Mouse (Mus musculus): Measurements from ENCODE around the gene Cacna1i. TPM values are rescaled to one million over a fixed set of nuclear protein-coding genes. Genes with fewer than 3 reads are reported as not detected.

Gene Cacna1i
- polyA plus RNA-seq, 1 experiment = 2.8 TPM

- no peak overlapping the region for H3K27ac ChIP-seq (ENCODE audit: control insufficient read depth, insufficient read depth, low read depth, low read length, poor library complexity)
- TF ChIP-seq CTCF (IDR thresholded peaks at IDR 0.05; ENCODE audit: control insufficient read depth, insufficient read depth, low read length) (no peak), POLR2A (IDR thresholded peaks at IDR 0.05; ENCODE audit: borderline replicate concordance, control insufficient read depth, low read depth, low read length) (no peak)
- WGBS = 90% methylated on average over 7 of the region's 7 CpGs
- peaks cover 1% of the 10 kb centered on the region; the same call in 1 of the 2 replicates for H3K4me1 ChIP-seq (ENCODE audit: control insufficient read depth, insufficient read depth, low read length)
- H3K4me3 ChIP-seq (replicated peaks; ENCODE audit: control insufficient read depth, low read depth, low read length) = no peak overlapping the region
These were observed 25.9 kb upstream of the Cacna1i start for GRCm38 (mm10) chr15:80261100-80261499.

GRCm38 (mm10) chr15:80263610-80264575, 23.1 kb upstream of the Cacna1i start, which contains the start of gene Rps19bp1:
Gene Rps19bp1, minus strand, starts transcription at chr15:80264315.
- Histone ChIP-seq H3K4me1 (ENCODE audit: control insufficient read depth, insufficient read depth, low read length) (no peaks in the 10 kb centered on the region; the same call in 1 of the 2 replicates), H3K27ac (ENCODE audit: control insufficient read depth, insufficient read depth, low read depth, low read length, poor library complexity) (peak within 1 kb of the TSS; percentile 35), H3K4me3 (replicated peaks; ENCODE audit: control insufficient read depth, low read depth, low read length) (peak within 1 kb of the TSS; percentile 71)
- under 1% methylated on average over 66 of the region's 66 CpGs for WGBS
- TF ChIP-seq CTCF (IDR thresholded peaks at IDR 0.05; ENCODE audit: control insufficient read depth, insufficient read depth, low read length) (no peak; the same call in 1 of the 2 replicates), POLR2A (IDR thresholded peaks at IDR 0.05; ENCODE audit: borderline replicate concordance, control insufficient read depth, low read depth, low read length) (peak; percentile 84; the same call in 1 of the 2 replicates)

DNA sequence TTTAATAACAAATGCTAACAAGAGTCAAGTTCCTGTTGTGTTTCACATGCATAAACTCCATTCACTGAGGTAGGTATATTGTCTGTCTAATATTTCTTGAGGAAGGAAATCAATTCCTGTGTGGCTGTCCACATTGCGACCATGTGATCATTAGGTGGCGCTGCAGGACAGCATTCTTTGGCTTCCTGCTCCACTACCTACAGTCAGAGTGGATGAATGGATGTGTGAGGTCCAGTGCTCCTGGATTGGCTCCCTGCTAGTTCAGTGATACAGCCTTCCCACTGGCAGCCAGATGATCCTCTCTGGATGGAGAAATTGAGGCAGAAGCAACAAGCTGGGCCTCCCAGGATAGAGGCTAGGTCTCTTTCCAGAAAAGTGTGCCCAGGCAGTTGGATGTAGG, 20.8 kb upstream of the Cacna1i start:
- TF ChIP-seq POLR2A (IDR thresholded peaks at IDR 0.05; ENCODE audit: borderline replicate concordance, control insufficient read depth, low read depth, low read length) (no peak), CTCF (IDR thresholded peaks at IDR 0.05; ENCODE audit: control insufficient read depth, insufficient read depth, low read length) (peak; percentile 87)
- 1% methylated on average over 2 of the region's 2 CpGs for WGBS
- Histone ChIP-seq H3K4me3 (replicated peaks; ENCODE audit: control insufficient read depth, low read depth, low read length) (no peak overlapping the region), H3K4me1 (ENCODE audit: control insufficient read depth, insufficient read depth, low read length) (no peaks in the 10 kb centered on the region; the same call in 1 of the 2 replicates), H3K27ac (ENCODE audit: control insufficient read depth, insufficient read depth, low read depth, low read length, poor library complexity) (no peak overlapping the region)

DNA sequence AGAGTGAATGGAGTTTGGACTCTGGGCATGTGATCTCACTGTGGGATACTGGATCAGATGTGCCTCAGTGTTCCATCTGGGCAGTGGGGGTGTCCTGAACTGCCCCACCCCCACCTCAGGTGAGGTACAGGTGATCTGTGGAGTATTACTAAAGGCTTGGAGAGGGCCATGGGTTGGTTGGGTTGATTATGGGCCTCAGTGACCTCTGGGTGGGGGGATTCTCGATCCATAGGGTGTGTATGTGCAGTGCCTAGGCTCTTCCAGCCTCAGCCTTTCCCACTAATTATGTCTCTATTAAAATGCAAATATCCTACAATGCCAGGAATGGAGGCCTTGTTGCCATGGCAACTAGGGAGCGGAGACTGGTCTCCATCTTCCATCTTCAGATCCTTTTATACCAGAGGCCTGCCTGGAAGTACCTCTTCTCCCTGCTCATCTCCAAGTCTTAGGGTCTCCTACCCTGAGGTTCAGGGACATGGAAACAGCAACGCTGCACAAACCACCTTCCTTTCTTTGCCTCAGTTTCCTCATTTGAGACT, 15.1 kb upstream of the Cacna1i start:
- WGBS = 63% methylated on average over 3 of the region's 3 CpGs
- H3K27ac ChIP-seq (ENCODE audit: control insufficient read depth, insufficient read depth, low read depth, low read length, poor library complexity) = no peak overlapping the region
- TF ChIP-seq CTCF (IDR thresholded peaks at IDR 0.05; ENCODE audit: control insufficient read depth, insufficient read depth, low read length) = no peak
- TF ChIP-seq POLR2A (IDR thresholded peaks at IDR 0.05; ENCODE audit: borderline replicate concordance, control insufficient read depth, low read depth, low read length) = no peak
- no peaks in the 10 kb centered on the region for H3K4me1 ChIP-seq (ENCODE audit: control insufficient read depth, insufficient read depth, low read length)
- no peak overlapping the region for H3K4me3 ChIP-seq (replicated peaks; ENCODE audit: control insufficient read depth, low read depth, low read length)

DNA sequence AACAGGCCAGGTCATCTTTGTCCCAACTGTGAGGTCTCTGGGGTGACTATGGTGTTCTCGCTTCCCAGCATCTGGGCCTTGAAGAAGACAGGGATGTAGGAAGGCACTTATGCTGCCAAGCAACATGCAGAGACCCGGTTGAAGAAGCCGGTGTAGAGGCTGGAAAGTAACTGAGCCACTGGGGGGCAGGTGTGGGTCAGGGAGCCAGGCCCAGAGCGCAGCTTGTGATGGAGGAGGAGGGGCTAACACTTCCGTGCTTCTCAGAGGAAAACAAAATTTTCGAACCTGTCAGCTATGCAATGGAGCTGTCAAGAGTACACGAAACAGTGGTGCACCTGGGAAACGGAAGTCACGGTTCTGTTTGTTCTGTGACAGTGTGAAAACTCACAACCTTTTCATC, 9.9 kb upstream of the Cacna1i start:
- H3K27ac ChIP-seq (ENCODE audit: control insufficient read depth, insufficient read depth, low read depth, low read length, poor library complexity) = no peak overlapping the region
- no peaks in the 10 kb centered on the region for H3K4me1 ChIP-seq (ENCODE audit: control insufficient read depth, insufficient read depth, low read length)
- H3K4me3 ChIP-seq (replicated peaks; ENCODE audit: control insufficient read depth, low read depth, low read length) = no peak overlapping the region
- 42% methylated on average over 9 of the region's 9 CpGs for WGBS
- TF ChIP-seq CTCF (IDR thresholded peaks at IDR 0.05; ENCODE audit: control insufficient read depth, insufficient read depth, low read length) = peak; percentile 19; the same call in 1 of the 2 replicates
- no peak for TF ChIP-seq POLR2A (IDR thresholded peaks at IDR 0.05; ENCODE audit: borderline replicate concordance, control insufficient read depth, low read depth, low read length)

GRCm38 (mm10) chr15:80277625-80278024, 9.4 kb upstream of the Cacna1i start:
- Histone ChIP-seq H3K4me1 (ENCODE audit: control insufficient read depth, insufficient read depth, low read length) (no peaks in the 10 kb centered on the region), H3K27ac (ENCODE audit: control insufficient read depth, insufficient read depth, low read depth, low read length, poor library complexity) (no peak overlapping the region), H3K4me3 (replicated peaks; ENCODE audit: control insufficient read depth, low read depth, low read length) (no peak overlapping the region)
- WGBS = 1% methylated on average over 6 of the region's 6 CpGs
- no peak for TF ChIP-seq POLR2A (IDR thresholded peaks at IDR 0.05; ENCODE audit: borderline replicate concordance, control insufficient read depth, low read depth, low read length)
- no peak for TF ChIP-seq CTCF (IDR thresholded peaks at IDR 0.05; ENCODE audit: control insufficient read depth, insufficient read depth, low read length)

DNA sequence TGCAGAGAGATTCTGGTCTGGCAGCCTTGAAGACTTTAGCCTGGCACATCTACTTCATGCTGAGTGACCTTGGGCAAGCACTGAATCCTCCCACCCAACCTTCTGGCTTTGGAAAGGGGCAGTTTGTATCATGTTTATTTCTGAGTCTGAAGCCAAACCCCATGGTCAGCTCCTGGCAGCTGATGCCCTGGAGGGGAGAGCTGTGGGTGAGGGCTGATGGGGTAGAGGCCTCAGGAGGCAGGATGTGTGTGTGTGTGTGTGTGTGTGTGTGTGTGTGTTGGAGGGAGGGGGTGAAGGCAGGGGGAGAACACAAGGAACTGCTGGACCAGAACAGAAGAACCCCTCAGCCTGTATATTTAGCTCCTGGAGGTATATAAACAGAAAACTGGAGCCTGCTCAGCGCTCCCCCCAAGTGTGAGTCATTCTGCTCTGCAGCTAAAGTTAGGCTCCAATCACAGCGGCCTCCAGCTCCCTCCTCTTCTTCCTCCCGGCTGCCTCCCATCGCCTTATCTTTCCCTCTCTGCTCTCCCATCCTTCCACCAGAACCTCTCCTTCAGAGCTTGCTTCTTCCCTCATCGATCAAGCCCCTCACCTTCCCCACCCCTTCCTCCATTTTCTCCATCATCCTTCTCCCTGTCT, 8.8 kb upstream of the Cacna1i start:
- no peak for TF ChIP-seq CTCF (IDR thresholded peaks at IDR 0.05; ENCODE audit: control insufficient read depth, insufficient read depth, low read length)
- WGBS = 51% methylated on average over 5 of the region's 5 CpGs
- no peak overlapping the region for H3K27ac ChIP-seq (ENCODE audit: control insufficient read depth, insufficient read depth, low read depth, low read length, poor library complexity)
- H3K4me1 ChIP-seq (ENCODE audit: control insufficient read depth, insufficient read depth, low read length) = no peaks in the 10 kb centered on the region
- H3K4me3 ChIP-seq (replicated peaks; ENCODE audit: control insufficient read depth, low read depth, low read length) = no peak overlapping the region

GRCm38 (mm10) chr15:80279053-80279452, 8.0 kb upstream of the Cacna1i start:
- no peak overlapping the region for H3K27ac ChIP-seq (ENCODE audit: control insufficient read depth, insufficient read depth, low read depth, low read length, poor library complexity)
- 74% methylated on average over 2 of the region's 2 CpGs for WGBS
- H3K4me3 ChIP-seq (replicated peaks; ENCODE audit: control insufficient read depth, low read depth, low read length) = no peak overlapping the region
- H3K4me1 ChIP-seq (ENCODE audit: control insufficient read depth, insufficient read depth, low read length) = no peaks in the 10 kb centered on the region
- TF ChIP-seq CTCF (IDR thresholded peaks at IDR 0.05; ENCODE audit: control insufficient read depth, insufficient read depth, low read length) = no peak
- no peak for TF ChIP-seq POLR2A (IDR thresholded peaks at IDR 0.05; ENCODE audit: borderline replicate concordance, control insufficient read depth, low read depth, low read length)

All from bone marrow, adult 2 months (tissue).